Mouse (Mus musculus) activated CD4-positive, CD25-positive, alpha-beta regulatory T cell, adult 9 weeks (primary cell): ENCODE measurements around the gene Klk1b22. TPM values are rescaled to one million over a fixed set of nuclear protein-coding genes. Genes with fewer than 3 reads are reported as not detected.

Experiments
- polyA plus RNA-seq: library from polyadenylated mRNA; unstranded; fragments of 100-300 nt; shearing (Covaris generic); gene quantifications from one replicate; pipeline ENCODE4 v1.2.1, GENCODE M21; 2017

Gene Klk1b22
- not detected for polyA plus RNA-seq

GRCm38 (mm10) chr7:44112373-44112772 is at the start of gene Klk1b22:
TSS of gene Klk1b22 (plus strand) at chr7:44112673.

DNA sequence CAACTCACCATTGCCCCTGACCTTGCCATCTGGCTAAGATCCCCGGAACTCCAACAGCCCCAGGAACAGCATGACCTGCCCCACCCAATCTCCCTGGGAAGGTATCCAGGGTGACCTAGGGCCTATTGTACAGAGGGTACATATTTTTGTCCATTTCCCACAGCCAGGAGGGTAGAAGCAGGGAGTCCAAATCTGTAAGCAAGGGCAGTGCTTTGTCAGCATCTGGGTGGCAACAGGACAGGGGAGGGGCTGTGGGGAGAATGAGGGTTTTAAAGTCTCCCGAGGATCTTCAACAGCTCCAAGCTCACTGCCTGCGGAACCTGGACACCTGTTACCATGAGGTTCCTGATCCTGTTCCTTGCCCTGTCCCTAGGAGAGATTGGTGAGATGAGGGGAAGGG is 10.4 kb upstream of the Klk1b22 start, which contains the start of gene Klk1b21:
TSS of gene Klk1b21 (plus strand) at position 301 of the 400 bp plus-strand sequence.

DNA sequence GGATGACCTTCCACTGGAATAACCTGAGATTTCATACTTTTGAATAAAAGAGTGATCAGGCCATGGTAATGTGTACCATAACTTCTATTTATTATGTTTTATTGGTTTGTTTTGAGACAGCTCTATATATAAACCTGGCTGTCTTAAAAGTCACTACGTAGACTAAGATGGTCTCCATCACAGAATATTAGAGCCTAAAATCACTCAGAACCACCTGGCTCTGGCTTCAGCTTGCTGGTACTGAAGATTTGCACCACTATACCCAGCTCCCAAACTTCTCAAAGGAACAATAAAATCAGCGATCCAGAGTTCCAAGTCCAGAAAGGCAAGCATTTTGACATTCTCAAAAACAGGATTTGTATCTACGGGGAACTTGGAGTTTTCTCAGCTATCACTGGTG is 24.0 kb downstream of the Klk1b22 start, which contains the start of gene Klk1b16:
TSS of gene Klk1b16 (plus strand) at position 301 of the 400 bp plus-strand sequence.

Other genes starting within 250 kb of the Klk1b22 start
- gene Klk4, start 231.5 kb upstream of the Klk1b22 start, polyA plus RNA-seq = not detected
- not detected for gene Klk15, start 178.9 kb upstream of the Klk1b22 start, polyA plus RNA-seq
- not detected for gene Klk1b8, start 162.0 kb upstream of the Klk1b22 start, polyA plus RNA-seq
- gene Klk1b1, start 145.9 kb upstream of the Klk1b22 start, polyA plus RNA-seq = not detected
- gene Klk1b9, start 136.6 kb upstream of the Klk1b22 start, polyA plus RNA-seq = 0.88 TPM
- not detected for gene Klk1b11, start 116.8 kb upstream of the Klk1b22 start, polyA plus RNA-seq
- not detected for gene Klk1b26, start 100.5 kb upstream of the Klk1b22 start, polyA plus RNA-seq
- gene Klk1b27, start 60.4 kb upstream of the Klk1b22 start, polyA plus RNA-seq = 2.5 TPM
- gene Klk1b21, start 10.3 kb upstream of the Klk1b22 start, polyA plus RNA-seq = not detected
- gene Klk1b16, start 24.1 kb downstream of the Klk1b22 start, polyA plus RNA-seq = not detected
- not detected for gene Klk1b24, start 75.6 kb downstream of the Klk1b22 start, polyA plus RNA-seq
- not detected for gene Klk1b3, start 85.5 kb downstream of the Klk1b22 start, polyA plus RNA-seq
- gene Klk1b4, start 94.8 kb downstream of the Klk1b22 start, polyA plus RNA-seq = not detected
- not detected for gene Klk1b5, start 103.3 kb downstream of the Klk1b22 start, polyA plus RNA-seq
- 1.0 TPM for gene Klk1, start 112.7 kb downstream of the Klk1b22 start, polyA plus RNA-seq
- gene Gm36864, start 123.5 kb downstream of the Klk1b22 start, polyA plus RNA-seq = not detected
- gene 1700028J19Rik, start 134.0 kb downstream of the Klk1b22 start, polyA plus RNA-seq = 2.1 TPM
- 149 TPM for gene 2410002F23Rik, start 134.0 kb downstream of the Klk1b22 start, polyA plus RNA-seq
- not detected for gene Acp4, start 144.7 kb downstream of the Klk1b22 start, polyA plus RNA-seq
- not detected for gene Gm15517, start 148.8 kb downstream of the Klk1b22 start, polyA plus RNA-seq
- 0.43 TPM for gene Clec11a, start 194.2 kb downstream of the Klk1b22 start, polyA plus RNA-seq
- gene Shank1, start 197.6 kb downstream of the Klk1b22 start, polyA plus RNA-seq = 0.15 TPM